ENCODE assay signal across 8 mouse cellular contexts in the genomic region with DNA sequence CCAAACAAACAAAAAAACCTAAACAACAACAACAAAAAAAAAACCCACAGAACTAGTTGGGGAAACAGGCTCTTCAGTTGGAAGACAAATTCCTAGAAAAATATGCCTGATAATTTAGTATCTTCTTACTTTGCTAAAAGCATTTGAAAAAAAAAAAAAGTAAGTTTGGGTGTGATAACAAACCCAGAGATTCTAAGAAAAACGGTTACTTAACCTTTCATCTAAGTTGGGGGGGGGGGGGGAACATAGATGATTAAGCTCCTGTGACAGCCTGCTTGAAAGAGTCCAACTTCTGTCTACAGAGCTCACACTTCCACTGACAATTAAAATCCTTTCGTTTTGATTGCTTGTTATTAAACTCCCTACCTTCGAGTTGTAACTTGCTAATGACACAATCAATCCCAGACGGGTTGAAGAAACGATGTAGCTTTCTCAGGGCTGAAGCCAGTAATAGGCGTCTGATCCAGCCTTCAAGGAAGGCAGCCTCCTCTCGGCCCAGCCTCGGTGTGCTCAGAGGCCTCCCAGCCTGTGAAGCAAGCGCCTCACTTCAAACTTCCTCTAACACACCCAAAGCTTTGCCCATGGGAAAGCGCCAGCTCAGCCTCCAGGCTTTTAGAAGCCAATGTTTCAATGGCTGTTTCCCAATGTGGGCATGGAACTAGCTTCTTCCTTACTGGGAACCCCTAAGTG. TPM values are rescaled to one million over a fixed set of nuclear protein-coding genes. Genes with fewer than 3 reads are reported as not detected.
DNase-seq lines count a peak whose midpoint lies in the region; ATAC-seq and TF ChIP-seq lines count a peak whose summit lies in the region.

No protein-coding gene starts in this region.

- no peak overlapping the region for H3K9ac ChIP-seq in heart, embryonic 15.5 days
- H3K9ac ChIP-seq in embryonic facial prominence, embryonic 12.5 days, result no peak overlapping the region
- no peak overlapping the region for H3K9ac ChIP-seq in intestine, postnatal 0 days (ENCODE audit: low read depth, low read length)
- no peak overlapping the region for H3K9ac ChIP-seq in midbrain, embryonic 12.5 days (replicated peaks)

- intact Hi-C loops in heart, postnatal 36 days (cut with DNase I), result no loop called here

- H3K4me3 ChIP-seq in heart, embryonic 15.5 days, result no peak overlapping the region
- H3K4me3 ChIP-seq in embryonic facial prominence, embryonic 12.5 days, result no peak overlapping the region
- no peak overlapping the region for H3K4me3 ChIP-seq in intestine, postnatal 0 days (ENCODE audit: low read depth, low read length)
- H3K4me3 ChIP-seq in midbrain, embryonic 12.5 days, result no peak overlapping the region

- H3K36me3 ChIP-seq in heart, embryonic 15.5 days, result peaks cover 12% of the 10 kb centered on the region
- H3K36me3 ChIP-seq in embryonic facial prominence, embryonic 12.5 days, result peaks cover 29% of the 10 kb centered on the region
- peaks cover 24% of the 10 kb centered on the region for H3K36me3 ChIP-seq in intestine, postnatal 0 days (ENCODE audit: control insufficient read depth, insufficient read depth)
- H3K36me3 ChIP-seq in midbrain, embryonic 12.5 days, result peaks cover 27% of the 10 kb centered on the region

- H3K9me3 ChIP-seq in heart, embryonic 15.5 days (replicated peaks), result no peaks in the 10 kb centered on the region
- peaks cover 5% of the 10 kb centered on the region; the same call in 1 of the 2 replicates for H3K9me3 ChIP-seq in embryonic facial prominence, embryonic 12.5 days
- no peaks in the 10 kb centered on the region for H3K9me3 ChIP-seq in intestine, postnatal 0 days (ENCODE audit: control insufficient read depth)
- 0 out of 2 replicates have a peak, but pooled peaks cover 3% of the 10 kb centered on the region for H3K9me3 ChIP-seq in midbrain, embryonic 12.5 days

- H3K4me2 ChIP-seq in heart, embryonic 15.5 days, result no peak overlapping the region
- no peak overlapping the region for H3K4me2 ChIP-seq in embryonic facial prominence, embryonic 12.5 days (replicated peaks)
- no peak overlapping the region for H3K4me2 ChIP-seq in intestine, postnatal 0 days (replicated peaks; ENCODE audit: low read depth)
- peak overlapping the region; percentile 28; the same call in 1 of the 2 replicates for H3K4me2 ChIP-seq in midbrain, embryonic 12.5 days (replicated peaks)

- H3K27me3 ChIP-seq in heart, embryonic 15.5 days, result no peaks in the 10 kb centered on the region
- no peaks in the 10 kb centered on the region for H3K27me3 ChIP-seq in embryonic facial prominence, embryonic 12.5 days
- no peaks in the 10 kb centered on the region for H3K27me3 ChIP-seq in intestine, postnatal 0 days (replicated peaks; ENCODE audit: control insufficient read depth, insufficient read depth, low read length)
- no peaks in the 10 kb centered on the region for H3K27me3 ChIP-seq in midbrain, embryonic 12.5 days

- peaks cover 55% of the 10 kb centered on the region for H3K4me1 ChIP-seq in heart, embryonic 15.5 days (replicated peaks)
- peaks cover 37% of the 10 kb centered on the region for H3K4me1 ChIP-seq in embryonic facial prominence, embryonic 12.5 days
- H3K4me1 ChIP-seq in intestine, postnatal 0 days (replicated peaks; ENCODE audit: control insufficient read depth, insufficient read depth, low read length), result peaks cover 3% of the 10 kb centered on the region; the same call in 1 of the 2 replicates
- H3K4me1 ChIP-seq in midbrain, embryonic 12.5 days, result peaks cover 40% of the 10 kb centered on the region

- H3K27ac ChIP-seq in heart, embryonic 15.5 days, result peak overlapping the region; percentile 46
- 0 out of 2 replicates have a peak overlapping the region, but pooled peaks have one; percentile 41 for H3K27ac ChIP-seq in embryonic facial prominence, embryonic 12.5 days
- peak overlapping the region; percentile 41 for H3K27ac ChIP-seq in intestine, postnatal 0 days (ENCODE audit: low read depth, low read length)
- peak overlapping the region; percentile 64 for H3K27ac ChIP-seq in midbrain, embryonic 12.5 days (replicated peaks)

- no peak for ATAC-seq in heart, embryonic 15.5 days (replicated peaks; ENCODE audit: insufficient number of reproducible peaks, insufficient read depth, low FRiP score, low read depth)
- no peak for ATAC-seq in embryonic facial prominence, embryonic 12.5 days (ENCODE audit: insufficient number of reproducible peaks, insufficient read depth, low FRiP score, low TSS enrichment)
- peak; percentile 29; the same call in 1 of the 2 replicates for ATAC-seq in intestine, postnatal 0 days
- ATAC-seq in midbrain, embryonic 12.5 days (ENCODE audit: low FRiP score, low read depth), result peak; percentile 27; the same call in 1 of the 2 replicates

- TF ChIP-seq CTCF in intestine, postnatal 0 days (IDR thresholded peaks at IDR 0.05; ENCODE audit: low read depth), result no peak

- WGBS in heart, embryonic 15.5 days, result 42% methylated on average over 10 of the region's 10 CpGs
- 31% methylated on average over 10 of the region's 10 CpGs for WGBS in embryonic facial prominence, embryonic 12.5 days
- 27% methylated on average over 10 of the region's 10 CpGs for WGBS in intestine, postnatal 0 days
- WGBS in midbrain, embryonic 12.5 days, result 20% methylated on average over 10 of the region's 10 CpGs

- no peak for DNase-seq in heart, postnatal 36 days
- no peak for DNase-seq in layer of hippocampus, adult 9-11 months
- no peak for DNase-seq in spleen, postnatal 36 days (ENCODE audit: low spot score in 2 of 2)
- DNase-seq in kidney, postnatal 14 days, result no peak

RNA-seq across cellular contexts. Expression of a gene that starts 17.7 kb away (rescaled TPM):
- 3.4 and 4.3 TPM in 2 replicates for polyA plus RNA-seq in heart, embryonic 15.5 days (2015; fragmentation: Nextera tagmentation; extraction: Ambion mirVana)
- total RNA-seq in heart, postnatal 36 days (2021), result 10 to 100 TPM; 13.2 to 33.5 TPM
- 11.5 and 11.8 TPM in 2 replicates for polyA plus RNA-seq in embryonic facial prominence, embryonic 12.5 days (2016; fragmentation: Nextera tagmentation; extraction: Ambion mirVana)
- polyA plus RNA-seq in intestine, postnatal 0 days (2015; fragmentation: Nextera tagmentation; extraction: Ambion mirVana), result 6.0 and 7.7 TPM in 2 replicates
- polyA plus RNA-seq in midbrain, embryonic 12.5 days (2016; fragmentation: Nextera tagmentation; extraction: Ambion mirVana), result 7.9 and 10.0 TPM in 2 replicates

Comparison
In these comparisons a context has a peak if more than half of its experiments do, and no peak if none do; other contexts are left out.
1. ATAC-seq: peak in intestine, postnatal 0 days (single experiment) and midbrain, embryonic 12.5 days (single experiment); none in heart, embryonic 15.5 days (single experiment) and embryonic facial prominence, embryonic 12.5 days (single experiment).
2. Peak in every context shown above with its lines, with median percentiles within 50 percentile points of each other: H3K27ac ChIP-seq.